Mouse (Mus musculus): ENCODE measurements at regions not wholly inside any gene's neighbourhood (a gene's known extent, or its start where the extent isn't known, plus 50 kb on each side); places are given as distances from the start of the nearest gene placed in this dataset. TPM values are rescaled to one million over a fixed set of nuclear protein-coding genes. Genes with fewer than 3 reads are reported as not detected.

GRCm38 (mm10) chr4:3080385-3081125 lies 86.6 kb upstream of the Vmn1r2 start:
- peak; percentile 2 for DNase-seq

- DNase-seq = peak; percentile 2
Measured at GRCm38 (mm10) chr4:3081148-3081952, 85.8 kb upstream of the Vmn1r2 start.

- peak; percentile 1 for DNase-seq
Measured at GRCm38 (mm10) chr4:3081953-3082950, 84.9 kb upstream of the Vmn1r2 start.

- peak; percentile 4 for DNase-seq
Measured at GRCm38 (mm10) chr4:3083161-3084020, 83.7 kb upstream of the Vmn1r2 start.

GRCm38 (mm10) chr4:3084021-3084545 lies 83.0 kb upstream of the Vmn1r2 start:
- peak; percentile 0 for DNase-seq

GRCm38 (mm10) chr4:3085456-3086448 lies 81.4 kb upstream of the Vmn1r2 start:
- DNase-seq = peak; percentile 0

- DNase-seq = peak; percentile 0
Measured at GRCm38 (mm10) chr4:3087616-3088015, 79.5 kb upstream of the Vmn1r2 start.

- DNase-seq = peak; percentile 47
Measured at GRCm38 (mm10) chr4:3089567-3090377, 77.3 kb upstream of the Vmn1r2 start.

- no peak for DNase-seq
Measured at GRCm38 (mm10) chr4:3090378-3090735, 76.8 kb upstream of the Vmn1r2 start.

- DNase-seq = no peak
Measured at GRCm38 (mm10) chr4:3090742-3091141, 76.4 kb upstream of the Vmn1r2 start.

Small RNA genes in the stretch of these regions (microRNA-seq; reads per million reads assigned to microRNA genes)
- not detected for gene Gm27878
